Mouse (Mus musculus): Measurements from ENCODE around the gene Ifit1bl2. TPM values are rescaled to one million over a fixed set of nuclear protein-coding genes. Genes with fewer than 3 reads are reported as not detected.

The Ifit1bl2 gene
- polyA plus RNA-seq (2012; fragmentation: generic; extraction: Trizol) = not detected
- long read RNA-seq, experiment 1 = 0 reads
- long read RNA-seq, experiment 2 = 0 reads

- TF ChIP-seq CEBPB (IDR thresholded peaks at IDR 0.05; ENCODE audit: low read depth) (no peak), CTCF (IDR thresholded peaks at IDR 0.05; ENCODE audit: control insufficient read depth, insufficient read depth, insufficient read length) (no peak), MYOD1 (IDR thresholded peaks at IDR 0.05; ENCODE audit: control insufficient read depth, insufficient read length, low read depth) (no peak), FOSL1 (IDR thresholded peaks at IDR 0.05; ENCODE audit: insufficient read depth, low read length, poor library complexity, severe bottlenecking) (no peak), USF1 (IDR thresholded peaks at IDR 0.05; ENCODE audit: low read depth) (no peak), MYOG (IDR thresholded peaks at IDR 0.05; ENCODE audit: control insufficient read depth, extremely low read depth, insufficient read length) (no peak), MAX (IDR thresholded peaks at IDR 0.05) (no peak)
- no peaks in the 10 kb centered on the region for H3K79me2 ChIP-seq (ENCODE audit: control insufficient read depth, insufficient read depth)
- H3ac ChIP-seq (ENCODE audit: control insufficient read depth, insufficient read length, low read depth) = no peak within 1 kb of the TSS
- H3K36me3 ChIP-seq (ENCODE audit: control insufficient read depth, insufficient read depth) = no peaks in the 10 kb centered on the region
- no peak within 1 kb of the TSS for H3K4me3 ChIP-seq (ENCODE audit: insufficient read depth, poor library complexity, severe bottlenecking)
- peaks cover 3% of the 10 kb centered on the region for H3K27me3 ChIP-seq (ENCODE audit: control insufficient read depth, insufficient read depth, insufficient read length)
- no peaks in the 10 kb centered on the region for H3K79me3 ChIP-seq (ENCODE audit: low read depth)
Observed at GRCm38 (mm10) chr19:34640623-34641022, at the start of gene Ifit1bl2, which contains the start of gene Ifit1. Gene Ifit1bl2 (minus strand): TSS chr19:34640743. Gene Ifit1 (plus strand): TSS chr19:34640871.

GRCm38 (mm10) chr19:34685530-34685929 is 45.0 kb upstream of the Ifit1bl2 start:
- Histone ChIP-seq H3ac (ENCODE audit: control insufficient read depth, insufficient read length, low read depth) (no peak overlapping the region), H3K4me3 (ENCODE audit: insufficient read depth, poor library complexity, severe bottlenecking) (no peak overlapping the region), H3K36me3 (ENCODE audit: control insufficient read depth, insufficient read depth) (no peaks in the 10 kb centered on the region), H3K27me3 (ENCODE audit: control insufficient read depth, insufficient read depth, insufficient read length) (no peaks in the 10 kb centered on the region), H3K79me2 (ENCODE audit: control insufficient read depth, insufficient read depth) (no peaks in the 10 kb centered on the region), H3K79me3 (ENCODE audit: low read depth) (no peaks in the 10 kb centered on the region)
- TF ChIP-seq MAX (IDR thresholded peaks at IDR 0.05) = no peak
- TF ChIP-seq CTCF (IDR thresholded peaks at IDR 0.05; ENCODE audit: control insufficient read depth, insufficient read depth, insufficient read length) = no peak
- TF ChIP-seq MYOG (IDR thresholded peaks at IDR 0.05; ENCODE audit: control insufficient read depth, extremely low read depth, insufficient read length) = no peak
- no peak for TF ChIP-seq CEBPB (IDR thresholded peaks at IDR 0.05; ENCODE audit: low read depth)
- TF ChIP-seq MYOD1 (IDR thresholded peaks at IDR 0.05; ENCODE audit: control insufficient read depth, insufficient read length, low read depth) = no peak
- TF ChIP-seq USF1 (IDR thresholded peaks at IDR 0.05; ENCODE audit: low read depth) = no peak

GRCm38 (mm10) chr19:34684857-34685256 is 44.3 kb upstream of the Ifit1bl2 start:
- no peaks in the 10 kb centered on the region for H3K79me2 ChIP-seq (ENCODE audit: control insufficient read depth, insufficient read depth)
- no peaks in the 10 kb centered on the region for H3K79me3 ChIP-seq (ENCODE audit: low read depth)
- no peak overlapping the region for H3K4me3 ChIP-seq (ENCODE audit: insufficient read depth, poor library complexity, severe bottlenecking)
- TF ChIP-seq CTCF (IDR thresholded peaks at IDR 0.05; ENCODE audit: control insufficient read depth, insufficient read depth, insufficient read length) (peak; percentile 46), CEBPB (IDR thresholded peaks at IDR 0.05; ENCODE audit: low read depth) (no peak)
- H3K36me3 ChIP-seq (ENCODE audit: control insufficient read depth, insufficient read depth) = no peaks in the 10 kb centered on the region
- no peaks in the 10 kb centered on the region for H3K27me3 ChIP-seq (ENCODE audit: control insufficient read depth, insufficient read depth, insufficient read length)
- H3ac ChIP-seq (ENCODE audit: control insufficient read depth, insufficient read length, low read depth) = no peak overlapping the region

DNA sequence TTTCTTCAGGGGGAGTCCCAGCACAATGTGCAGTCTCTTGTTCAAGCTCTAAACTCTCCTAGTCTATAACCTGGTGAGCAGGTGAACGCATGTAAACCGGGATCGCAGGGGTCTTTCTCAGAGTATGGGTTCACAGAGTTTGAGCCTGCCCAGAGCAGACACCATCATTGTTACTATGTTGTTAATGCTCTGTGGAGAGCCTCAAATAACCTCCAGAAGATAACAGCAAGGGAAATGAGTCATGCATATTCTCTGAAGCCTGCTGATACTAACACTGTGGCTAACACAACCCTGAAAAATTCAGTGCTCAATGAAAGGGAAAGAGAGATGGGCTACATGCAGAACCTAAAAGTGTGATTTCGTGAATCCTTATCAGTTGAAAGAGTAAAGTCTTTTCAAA is 37.9 kb upstream of the Ifit1bl2 start:
- TF ChIP-seq USF1 (IDR thresholded peaks at IDR 0.05; ENCODE audit: low read depth) (no peak), MAX (IDR thresholded peaks at IDR 0.05) (no peak), MYOG (IDR thresholded peaks at IDR 0.05; ENCODE audit: control insufficient read depth, extremely low read depth, insufficient read length) (no peak), FOSL1 (IDR thresholded peaks at IDR 0.05; ENCODE audit: insufficient read depth, low read length, poor library complexity, severe bottlenecking) (no peak), CTCF (IDR thresholded peaks at IDR 0.05; ENCODE audit: control insufficient read depth, insufficient read depth, insufficient read length) (no peak), CEBPB (IDR thresholded peaks at IDR 0.05; ENCODE audit: low read depth) (no peak), MYOD1 (IDR thresholded peaks at IDR 0.05; ENCODE audit: control insufficient read depth, insufficient read length, low read depth) (no peak)
- Histone ChIP-seq H3K36me3 (ENCODE audit: control insufficient read depth, insufficient read depth) (no peaks in the 10 kb centered on the region), H3ac (ENCODE audit: control insufficient read depth, insufficient read length, low read depth) (no peak overlapping the region), H3K27me3 (ENCODE audit: control insufficient read depth, insufficient read depth, insufficient read length) (no peaks in the 10 kb centered on the region), H3K79me2 (ENCODE audit: control insufficient read depth, insufficient read depth) (no peaks in the 10 kb centered on the region), H3K79me3 (ENCODE audit: low read depth) (no peaks in the 10 kb centered on the region), H3K4me3 (ENCODE audit: insufficient read depth, poor library complexity, severe bottlenecking) (no peak overlapping the region)

GRCm38 (mm10) chr19:34673476-34673875 is 32.9 kb upstream of the Ifit1bl2 start:
- Histone ChIP-seq H3ac (ENCODE audit: control insufficient read depth, insufficient read length, low read depth) (no peak overlapping the region), H3K27me3 (ENCODE audit: control insufficient read depth, insufficient read depth, insufficient read length) (no peaks in the 10 kb centered on the region), H3K79me3 (ENCODE audit: low read depth) (no peaks in the 10 kb centered on the region), H3K79me2 (ENCODE audit: control insufficient read depth, insufficient read depth) (no peaks in the 10 kb centered on the region), H3K4me3 (ENCODE audit: insufficient read depth, poor library complexity, severe bottlenecking) (no peak overlapping the region), H3K36me3 (ENCODE audit: control insufficient read depth, insufficient read depth) (no peaks in the 10 kb centered on the region)
- TF ChIP-seq USF1 (IDR thresholded peaks at IDR 0.05; ENCODE audit: low read depth) = no peak
- no peak for TF ChIP-seq CTCF (IDR thresholded peaks at IDR 0.05; ENCODE audit: control insufficient read depth, insufficient read depth, insufficient read length)
- TF ChIP-seq MAX (IDR thresholded peaks at IDR 0.05) = no peak
- TF ChIP-seq CEBPB (IDR thresholded peaks at IDR 0.05; ENCODE audit: low read depth) = no peak
- TF ChIP-seq FOSL1 (IDR thresholded peaks at IDR 0.05; ENCODE audit: insufficient read depth, low read length, poor library complexity, severe bottlenecking) = no peak
- no peak for TF ChIP-seq MYOG (IDR thresholded peaks at IDR 0.05; ENCODE audit: control insufficient read depth, extremely low read depth, insufficient read length)
- no peak for TF ChIP-seq MYOD1 (IDR thresholded peaks at IDR 0.05; ENCODE audit: control insufficient read depth, insufficient read length, low read depth)

DNA sequence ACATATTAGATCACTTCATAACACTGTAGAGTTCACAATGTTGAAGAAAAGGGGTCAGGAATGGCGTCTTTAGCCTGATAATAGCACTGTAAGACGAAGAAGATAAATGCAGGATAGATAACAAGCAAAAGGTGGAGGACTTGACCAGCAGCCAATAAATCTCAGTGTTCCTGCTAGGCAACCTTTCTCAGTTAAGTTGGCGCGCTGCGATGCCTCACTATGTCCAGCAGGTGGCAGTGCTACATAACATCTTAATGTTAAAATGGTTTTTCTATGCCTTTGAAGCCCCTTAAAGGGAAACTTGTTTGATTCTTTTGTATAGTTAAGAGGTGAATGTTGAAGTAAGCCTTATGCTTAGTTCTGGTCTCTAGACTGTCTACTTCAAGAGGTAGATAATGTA is 25.6 kb upstream of the Ifit1bl2 start:
- H3K79me3 ChIP-seq (ENCODE audit: low read depth) = no peaks in the 10 kb centered on the region
- no peaks in the 10 kb centered on the region for H3K36me3 ChIP-seq (ENCODE audit: control insufficient read depth, insufficient read depth)
- H3K79me2 ChIP-seq (ENCODE audit: control insufficient read depth, insufficient read depth) = no peaks in the 10 kb centered on the region
- no peak overlapping the region for H3K4me3 ChIP-seq (ENCODE audit: insufficient read depth, poor library complexity, severe bottlenecking)
- H3ac ChIP-seq (ENCODE audit: control insufficient read depth, insufficient read length, low read depth) = no peak overlapping the region
- no peaks in the 10 kb centered on the region for H3K27me3 ChIP-seq (ENCODE audit: control insufficient read depth, insufficient read depth, insufficient read length)
- no peak for TF ChIP-seq MYOD1 (IDR thresholded peaks at IDR 0.05; ENCODE audit: control insufficient read depth, insufficient read length, low read depth)
- TF ChIP-seq MYOG (IDR thresholded peaks at IDR 0.05; ENCODE audit: control insufficient read depth, extremely low read depth, insufficient read length) = no peak
- peak; percentile 67 for TF ChIP-seq CTCF (IDR thresholded peaks at IDR 0.05; ENCODE audit: control insufficient read depth, insufficient read depth, insufficient read length)
- TF ChIP-seq MAX (IDR thresholded peaks at IDR 0.05) = no peak
